Mouse (Mus musculus) midbrain, embryonic 15.5 days (tissue): Measurements from ENCODE around the gene Gfpt2. TPM values are rescaled to one million over a fixed set of nuclear protein-coding genes. Genes with fewer than 3 reads are reported as not detected.
A peak's percentile ranks its signal among the peaks of the same experiment; 100 is the strongest.

Source experiments
- ATAC-seq: fragments of 200-750 bp; cut with Nextera tagmentation; replicated peaks from 2 replicates; pipeline ENCODE4 v1.8.0; 2017; ENCODE audit warnings: moderate TSS enrichment
- H3K27ac ChIP-seq: fragments of 300-500 bp; sonication (generic); 2 replicates; pipeline ENCODE4 v1.5.1; 2015; ENCODE audit warnings: mild to moderate bottlenecking, inconsistent platforms
- H3K27me3 ChIP-seq: fragments of 300-500 bp; sonication (generic); replicated peaks from 2 replicates; pipeline ENCODE4 v1.6.1; 2015; ENCODE audit warnings: inconsistent platforms
- H3K36me3 ChIP-seq: fragments of 300-500 bp; sonication (generic); replicated peaks from 2 replicates; pipeline ENCODE4 v1.6.1; 2015; ENCODE audit warnings: inconsistent platforms
- H3K4me1 ChIP-seq: fragments of 300-500 bp; sonication (generic); 2 replicates; pipeline ENCODE4 v1.6.1; 2015; ENCODE audit warnings: inconsistent platforms
- H3K4me2 ChIP-seq: fragments of 300-500 bp; sonication (generic); 2 replicates; pipeline ENCODE4 v1.6.1; 2015; ENCODE audit warnings: inconsistent platforms, mild to moderate bottlenecking, moderate library complexity
- H3K4me3 ChIP-seq: fragments of 300-500 bp; sonication (generic); 2 replicates; pipeline ENCODE4 v1.5.1; 2015; ENCODE audit warnings: mild to moderate bottlenecking, inconsistent platforms
- H3K9ac ChIP-seq: fragments of 300-500 bp; sonication (generic); 2 replicates; pipeline ENCODE4 v1.6.1; 2015; ENCODE audit warnings: mild to moderate bottlenecking, inconsistent platforms
- H3K9me3 ChIP-seq: fragments of 300-500 bp; sonication (generic); 2 replicates; pipeline ENCODE4 v1.6.1; 2016; ENCODE audit warnings: inconsistent platforms
- WGBS: fragments of 180-500 bp; shearing (Covaris S2); methylation state at CpG from one replicate; pipeline ENCODE4 v1.1.7; 2015; ENCODE audit warnings: mixed read lengths; 5-methylcytosine and 5-hydroxymethylcytosine counted together
- polyA plus RNA-seq: library from polyadenylated mRNA; unstranded; fragments of >200 nt; fragmentation: Nextera tagmentation; extraction: Ambion mirVana; gene quantifications from 2 replicates; pipeline ENCODE4 v1.2.1, GENCODE M21; 2015

Gfpt2 gene
- polyA plus RNA-seq, 1 experiment from 2014 or later, result 6.1 TPM

GRCm38 (mm10) chr11:49829176-49829745 lies 35.3 kb downstream of the Gfpt2 start:
- no peak overlapping the region for H3K9ac ChIP-seq
- no peak overlapping the region for H3K4me3 ChIP-seq
- no peak overlapping the region for H3K27ac ChIP-seq
- H3K27me3 ChIP-seq, result no peaks in the 10 kb centered on the region
- ATAC-seq, result no peak
- WGBS, result 85% methylated on average over 7 of the region's 7 CpGs
- 0 out of 2 replicates have a peak, but pooled peaks cover 8% of the 10 kb centered on the region for H3K36me3 ChIP-seq
- H3K9me3 ChIP-seq, result no peaks in the 10 kb centered on the region
- no peak overlapping the region for H3K4me2 ChIP-seq
- H3K4me1 ChIP-seq, result no peaks in the 10 kb centered on the region

- Histone ChIP-seq H3K36me3 (no peaks in the 10 kb centered on the region), H3K4me1 (no peaks in the 10 kb centered on the region), H3K27me3 (no peaks in the 10 kb centered on the region), H3K27ac (no peak overlapping the region), H3K9ac (no peak overlapping the region), H3K9me3 (no peaks in the 10 kb centered on the region), H3K4me3 (no peak overlapping the region), H3K4me2 (no peak overlapping the region)
- WGBS, result 88% methylated on average over 12 of the region's 12 CpGs
- ATAC-seq, result no peak
These were observed 38.0 kb downstream of the Gfpt2 start for GRCm38 (mm10) chr11:49831980-49832379.

GRCm38 (mm10) chr11:49832962-49833361 lies 39.0 kb downstream of the Gfpt2 start:
- no peak overlapping the region for H3K27ac ChIP-seq
- no peak overlapping the region for H3K4me2 ChIP-seq
- H3K36me3 ChIP-seq, result no peaks in the 10 kb centered on the region
- no peaks in the 10 kb centered on the region for H3K9me3 ChIP-seq
- H3K4me1 ChIP-seq, result peaks cover under 1% of the 10 kb centered on the region; the same call in 1 of the 2 replicates
- no peaks in the 10 kb centered on the region for H3K27me3 ChIP-seq
- no peak for ATAC-seq
- no peak overlapping the region for H3K9ac ChIP-seq
- no peak overlapping the region for H3K4me3 ChIP-seq
- WGBS, result 93% methylated on average over 5 of the region's 5 CpGs

GRCm38 (mm10) chr11:49834248-49834647 lies 40.3 kb downstream of the Gfpt2 start:
- ATAC-seq, result no peak
- WGBS, result 86% methylated on average over 6 of the region's 6 CpGs
- Histone ChIP-seq H3K4me3 (no peak overlapping the region), H3K36me3 (no peaks in the 10 kb centered on the region), H3K4me2 (no peak overlapping the region), H3K27me3 (no peaks in the 10 kb centered on the region), H3K9me3 (no peaks in the 10 kb centered on the region), H3K27ac (no peak overlapping the region), H3K9ac (no peak overlapping the region), H3K4me1 (peaks cover 5% of the 10 kb centered on the region; the same call in 1 of the 2 replicates)

- no peak for ATAC-seq
- Histone ChIP-seq H3K9ac (no peak overlapping the region), H3K27ac (no peak overlapping the region), H3K27me3 (no peaks in the 10 kb centered on the region), H3K36me3 (no peaks in the 10 kb centered on the region), H3K4me3 (no peak overlapping the region), H3K4me1 (peaks cover 5% of the 10 kb centered on the region; the same call in 1 of the 2 replicates), H3K4me2 (no peak overlapping the region), H3K9me3 (no peaks in the 10 kb centered on the region)
- 94% methylated on average over 11 of the region's 11 CpGs for WGBS
These were observed 41.4 kb downstream of the Gfpt2 start for GRCm38 (mm10) chr11:49835257-49835956.

GRCm38 (mm10) chr11:49837717-49838407 lies 43.9 kb downstream of the Gfpt2 start:
- H3K9ac ChIP-seq, result no peak overlapping the region
- H3K36me3 ChIP-seq, result no peaks in the 10 kb centered on the region
- H3K9me3 ChIP-seq, result no peaks in the 10 kb centered on the region
- H3K27ac ChIP-seq, result 0 out of 2 replicates have a peak overlapping the region, but pooled peaks have one; percentile 31
- H3K27me3 ChIP-seq, result no peaks in the 10 kb centered on the region
- no peak overlapping the region for H3K4me2 ChIP-seq
- 31% methylated on average over 13 of the region's 13 CpGs for WGBS
- H3K4me3 ChIP-seq, result no peak overlapping the region
- H3K4me1 ChIP-seq, result peaks cover 5% of the 10 kb centered on the region; the same call in 1 of the 2 replicates
- ATAC-seq, result peak; percentile 72

GRCm38 (mm10) chr11:49840666-49841065 lies 46.7 kb downstream of the Gfpt2 start:
- WGBS, result 85% methylated on average over 1 of the region's 1 CpGs
- H3K4me1 ChIP-seq, result peaks cover 9% of the 10 kb centered on the region; the same call in 1 of the 2 replicates
- no peaks in the 10 kb centered on the region for H3K9me3 ChIP-seq
- no peak overlapping the region for H3K9ac ChIP-seq
- no peak overlapping the region for H3K4me3 ChIP-seq
- no peak overlapping the region for H3K27ac ChIP-seq
- H3K27me3 ChIP-seq, result no peaks in the 10 kb centered on the region
- H3K36me3 ChIP-seq, result no peaks in the 10 kb centered on the region
- no peak overlapping the region for H3K4me2 ChIP-seq
- ATAC-seq, result no peak

GRCm38 (mm10) chr11:49841886-49842285 lies 47.9 kb downstream of the Gfpt2 start:
- Histone ChIP-seq H3K9me3 (no peaks in the 10 kb centered on the region), H3K9ac (no peak overlapping the region), H3K4me2 (no peak overlapping the region), H3K4me3 (no peak overlapping the region), H3K4me1 (peaks cover 15% of the 10 kb centered on the region; the same call in 1 of the 2 replicates), H3K27me3 (no peaks in the 10 kb centered on the region), H3K36me3 (no peaks in the 10 kb centered on the region), H3K27ac (no peak overlapping the region)
- WGBS, result 90% methylated on average over 1 of the region's 1 CpGs
- no peak for ATAC-seq

- no peak overlapping the region for H3K4me2 ChIP-seq
- no peaks in the 10 kb centered on the region for H3K36me3 ChIP-seq
- no peak for ATAC-seq
- peaks cover 19% of the 10 kb centered on the region for H3K4me1 ChIP-seq
- H3K9me3 ChIP-seq, result no peaks in the 10 kb centered on the region
- H3K4me3 ChIP-seq, result no peak overlapping the region
- H3K27ac ChIP-seq, result no peak overlapping the region
- no peak overlapping the region for H3K9ac ChIP-seq
- 53% methylated on average over 3 of the region's 3 CpGs for WGBS
- H3K27me3 ChIP-seq, result no peaks in the 10 kb centered on the region
These were observed 48.7 kb downstream of the Gfpt2 start for GRCm38 (mm10) chr11:49842718-49843117.

GRCm38 (mm10) chr11:49844311-49844710 lies 50.3 kb downstream of the Gfpt2 start:
- no peaks in the 10 kb centered on the region for H3K36me3 ChIP-seq
- WGBS, result 93% methylated on average over 10 of the region's 10 CpGs
- ATAC-seq, result no peak

GRCm38 (mm10) chr11:49844969-49845368 lies 51.0 kb downstream of the Gfpt2 start:
- Histone ChIP-seq H3K4me3 (no peak overlapping the region), H3K27me3 (no peaks in the 10 kb centered on the region), H3K9me3 (no peaks in the 10 kb centered on the region), H3K9ac (no peak overlapping the region), H3K27ac (no peak overlapping the region), H3K4me2 (no peak overlapping the region; the same call in 1 of the 2 replicates), H3K36me3 (0 out of 2 replicates have a peak, but pooled peaks cover 3% of the 10 kb centered on the region), H3K4me1 (peaks cover 26% of the 10 kb centered on the region)
- 56% methylated on average over 3 of the region's 3 CpGs for WGBS
- ATAC-seq, result no peak

More at GRCm38 (mm10) chr11:49844311-49844710, 50.3 kb downstream of the Gfpt2 start:
- no peaks in the 10 kb centered on the region for H3K27me3 ChIP-seq
- H3K9ac ChIP-seq, result no peak overlapping the region
- no peak overlapping the region for H3K27ac ChIP-seq
- peaks cover 26% of the 10 kb centered on the region for H3K4me1 ChIP-seq
- H3K4me2 ChIP-seq, result no peak overlapping the region
- no peaks in the 10 kb centered on the region for H3K9me3 ChIP-seq
- no peak overlapping the region for H3K4me3 ChIP-seq

- H3K36me3 ChIP-seq, result 0 out of 2 replicates have a peak, but pooled peaks cover 7% of the 10 kb centered on the region
- WGBS, result 37% methylated on average over 11 of the region's 11 CpGs
- H3K9me3 ChIP-seq, result no peaks in the 10 kb centered on the region
- peak overlapping the region; percentile 56 for H3K9ac ChIP-seq
- peak overlapping the region; percentile 88 for H3K27ac ChIP-seq
- H3K4me2 ChIP-seq, result peak overlapping the region; percentile 75
- peaks cover 26% of the 10 kb centered on the region for H3K4me1 ChIP-seq
- peak; percentile 18 for ATAC-seq
- peak overlapping the region; percentile 83 for H3K4me3 ChIP-seq
- H3K27me3 ChIP-seq, result no peaks in the 10 kb centered on the region
These were observed 52.0 kb downstream of the Gfpt2 start for GRCm38 (mm10) chr11:49845958-49846357.
